13 mouse cellular contexts compared by ENCODE assay signal in genomic region chr4:65686258-65687005, GRCm38 (mm10).
DNase-seq lines count a peak whose midpoint lies in the region; ATAC-seq and TF ChIP-seq lines count a peak whose summit lies in the region.
"Had no signal": no experiment of that assay in that cellular context is flagged by ENCODE, and none has a peak within 500 bp of the region (broad histone marks: within the 10 kb centered on the region; RNA-seq: fewer than 3 reads in every experiment).

No protein-coding gene starts in this region.

- no peak overlapping the region for H3K4me2 ChIP-seq in hindbrain, embryonic 14.5 days (replicated peaks)
- H3K4me2 ChIP-seq in midbrain, embryonic 16.5 days (ENCODE audit: low read length), result no peak overlapping the region
- H3K4me2 ChIP-seq: intestine, embryonic 15.5 days had no signal

- WGBS in hindbrain, embryonic 14.5 days, result 23% methylated on average over 3 of the region's 3 CpGs
- WGBS in midbrain, embryonic 16.5 days, result 36% methylated on average over 3 of the region's 3 CpGs
- 53% methylated on average over 3 of the region's 3 CpGs for WGBS in lung, adult 2 months

- TF ChIP-seq CTCF in lung, adult 2 months (IDR thresholded peaks at IDR 0.05; ENCODE audit: insufficient read depth, low read length), result no peak

- H3K4me1 ChIP-seq in hindbrain, embryonic 14.5 days (replicated peaks; ENCODE audit: control insufficient read depth, insufficient read depth, low read length), result 0 out of 2 replicates have a peak, but pooled peaks cover 5% of the 10 kb centered on the region
- peaks cover 8% of the 10 kb centered on the region; the same call in 1 of the 2 replicates for H3K4me1 ChIP-seq in midbrain, embryonic 16.5 days (ENCODE audit: control insufficient read depth, insufficient read depth, low read length)
- no peaks in the 10 kb centered on the region for H3K4me1 ChIP-seq in lung, adult 2 months (ENCODE audit: control insufficient read depth, insufficient read depth, low read length)
- H3K4me1 ChIP-seq: intestine, embryonic 15.5 days had no signal

- intact Hi-C loops in heart, postnatal 10 days (cut with DNase I), result no loop called here

- no peak overlapping the region for H3K4me3 ChIP-seq in hindbrain, embryonic 14.5 days (replicated peaks; ENCODE audit: low read length)
- H3K4me3 ChIP-seq in midbrain, embryonic 16.5 days (ENCODE audit: low read depth, low read length), result no peak overlapping the region
- no peak overlapping the region for H3K4me3 ChIP-seq in lung, adult 2 months (replicated peaks; ENCODE audit: extremely low read depth, low read depth, low read length)
- H3K4me3 ChIP-seq: intestine, embryonic 15.5 days had no signal

- TF ChIP-seq POLR2A in lung, adult 2 months (IDR thresholded peaks at IDR 0.05; ENCODE audit: borderline replicate concordance, extremely low read depth, low read depth, low read length), result no peak

- H3K9ac ChIP-seq in hindbrain, embryonic 14.5 days, result no peak overlapping the region
- no peak overlapping the region for H3K9ac ChIP-seq in midbrain, embryonic 16.5 days (ENCODE audit: low read depth, low read length)
- H3K9ac ChIP-seq: intestine, embryonic 15.5 days had no signal

- H3K27me3 ChIP-seq in hindbrain, embryonic 14.5 days (ENCODE audit: control insufficient read depth, insufficient read depth, low read length), result no peaks in the 10 kb centered on the region
- no peaks in the 10 kb centered on the region for H3K27me3 ChIP-seq in midbrain, embryonic 16.5 days (ENCODE audit: control insufficient read depth, insufficient read depth, low read depth, low read length)
- H3K27me3 ChIP-seq: intestine, embryonic 15.5 days had no signal

- DNase-seq in heart, adult 11 months, result peak; percentile 50
- DNase-seq in heart, postnatal 10 days, result no peak
- no peak for DNase-seq in hindbrain, embryonic 14.5 days (ENCODE audit: low spot score)
- no peak for DNase-seq in left cerebral cortex, adult 11 months (ENCODE audit: low spot score)
- no peak for DNase-seq in thymus, postnatal 4 days
- no peak for DNase-seq in adrenal gland, postnatal 25 days
- DNase-seq in lung, adult 2 months, result no peak
- DNase-seq: adrenal gland, postnatal 14 days; gastrocnemius, postnatal 14 days; kidney, postnatal 25 days had no signal

- H3K27ac ChIP-seq in hindbrain, embryonic 14.5 days, result no peak overlapping the region
- no peak overlapping the region for H3K27ac ChIP-seq in midbrain, embryonic 16.5 days (ENCODE audit: low read length)
- H3K27ac ChIP-seq: intestine, embryonic 15.5 days had no signal

- H3K9me3 ChIP-seq in hindbrain, embryonic 14.5 days (ENCODE audit: control insufficient read depth, low read length), result no peaks in the 10 kb centered on the region
- no peaks in the 10 kb centered on the region for H3K9me3 ChIP-seq in midbrain, embryonic 16.5 days (replicated peaks; ENCODE audit: control insufficient read depth, low read length, poor library complexity, severe bottlenecking)
- H3K9me3 ChIP-seq: intestine, embryonic 15.5 days had no signal

- no peaks in the 10 kb centered on the region for H3K36me3 ChIP-seq in hindbrain, embryonic 14.5 days (replicated peaks; ENCODE audit: control insufficient read depth, insufficient read depth)
- H3K36me3 ChIP-seq in midbrain, embryonic 16.5 days (ENCODE audit: control insufficient read depth, insufficient read depth, low read length), result no peaks in the 10 kb centered on the region
- H3K36me3 ChIP-seq: intestine, embryonic 15.5 days had no signal

- peak; percentile 77 for ATAC-seq in hindbrain, embryonic 14.5 days (ENCODE audit: low FRiP score)
- ATAC-seq in midbrain, embryonic 16.5 days, result peak; percentile 89
- ATAC-seq: intestine, embryonic 15.5 days; lung, postnatal 0 days had no signal
